Mouse (Mus musculus) CH12.LX (cell line): ENCODE data around the gene Ncl.

Source experiments
- CTCF ChIP-seq, 2 experiments: IDR thresholded peaks in 1 of 2; conservative IDR thresholded peaks in 1 of 2; 2 replicates each; pipeline ENCODE4 v1.5.1; 2011 to 2012; ENCODE audit warnings: low read depth in 2 of 2, low read length in 2 of 2, improper control_type of control experiment in 1 of 2, inconsistent platforms in 1 of 2, mild to moderate bottlenecking in 1 of 2, moderate library complexity in 1 of 2
- MYC ChIP-seq: IDR thresholded peaks from 2 replicates; pipeline ENCODE4 v1.6.1; 2011; ENCODE audit warnings: low read depth, mild to moderate bottlenecking, improper control_type of control experiment, low read length
- POLR2A ChIP-seq: IDR thresholded peaks from 2 replicates; pipeline ENCODE4 v1.6.1; 2011; ENCODE audit warnings: low read depth, mild to moderate bottlenecking, improper control_type of control experiment, low read length
- RCOR1 ChIP-seq: conservative IDR thresholded peaks from 2 replicates; pipeline ENCODE4 v1.6.1; 2012; ENCODE audit warnings: low read depth, mild to moderate bottlenecking, inconsistent platforms, low read length, improper control_type of control experiment
- ZKSCAN1 ChIP-seq: IDR thresholded peaks from 2 replicates; pipeline ENCODE4 v1.6.1; 2012; ENCODE audit warnings: low read depth, inconsistent platforms, low read length, improper control_type of control experiment, borderline replicate concordance

DNA sequence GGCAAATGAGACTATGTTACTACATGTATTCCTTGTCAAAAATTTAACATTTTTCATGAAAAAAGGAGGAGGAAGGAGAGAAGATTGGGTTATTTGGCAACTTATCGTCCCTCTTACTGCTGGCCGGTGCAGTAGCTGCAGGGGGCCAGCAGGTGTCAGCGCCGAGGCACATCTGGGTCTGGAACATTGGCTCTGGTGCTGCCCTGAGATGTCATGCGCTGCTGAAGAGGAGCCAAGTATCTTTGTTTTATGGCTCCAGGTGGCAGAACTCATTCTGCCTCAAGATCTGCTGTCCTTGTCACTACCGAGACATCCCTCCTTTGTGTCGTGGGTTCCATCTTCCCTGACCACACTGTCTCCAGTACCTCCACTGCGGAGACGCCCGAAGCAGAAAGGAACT is 12.8 kb upstream of the Ncl start:
- TF ChIP-seq ZKSCAN1 (no peak), MYC (no peak), POLR2A (no peak), CTCF (conservative IDR thresholded peaks at IDR 0.05 in 1 of 2, IDR thresholded peaks at IDR 0.05 in 1 of 2; ENCODE audit: low read depth in 2 of 2, low read length in 2 of 2) (peak; percentile 53 to 91), RCOR1 (no peak)
